Mouse (Mus musculus) spleen, embryonic (tissue): Measurements from ENCODE around the gene Rnf216.

Experiments used
- CTCF ChIA-PET: fragments of 350-600 bp; sonication (Branson Sonifier 250); formaldehyde crosslinking; loops from one replicate; lab custom pipeline; 2022; lab: Charles Lee

Rnf216 gene

DNA sequence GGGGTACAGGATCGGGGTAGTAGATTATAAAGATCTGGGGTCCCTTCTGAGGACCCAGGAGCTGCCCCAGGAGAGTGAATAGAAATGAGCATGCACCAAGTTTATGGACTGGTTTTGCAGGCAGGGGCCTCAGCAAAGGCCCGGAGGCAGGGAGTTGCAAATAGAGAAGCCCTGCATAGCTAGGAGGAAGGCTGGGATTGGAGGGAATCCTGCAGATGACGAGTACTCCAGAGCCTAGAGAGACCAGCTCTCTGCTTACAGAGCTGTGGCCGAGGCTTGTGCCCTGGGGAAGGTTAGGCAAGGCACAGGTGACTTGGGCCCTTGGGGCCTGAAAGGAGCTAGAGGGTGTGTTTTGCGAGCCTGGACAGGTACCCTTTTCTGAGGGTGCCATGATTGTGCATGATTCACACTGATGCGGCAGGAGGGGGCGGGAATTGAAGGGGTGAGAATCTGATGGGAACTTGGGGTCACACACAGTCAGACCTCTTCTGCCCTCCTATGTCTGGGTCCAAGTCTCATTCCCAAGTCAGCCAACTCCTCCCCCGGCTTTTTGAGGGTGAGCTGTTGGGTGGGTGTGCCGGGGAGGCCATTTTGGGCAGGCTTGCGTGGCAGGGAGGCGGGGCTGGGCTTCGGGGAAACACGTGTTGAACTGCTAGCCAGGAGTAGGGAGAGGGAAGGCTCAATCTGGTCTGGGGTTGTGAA lies 149.6 kb downstream of the Rnf216 start:
- CTCF ChIA-PET, result no interaction called here

GRCm38 (mm10) chr5:142962444-142962961 lies 150.3 kb downstream of the Rnf216 start:
- CTCF ChIA-PET, result no interaction called here

GRCm38 (mm10) chr5:142961881-142962443 lies 150.8 kb downstream of the Rnf216 start:
- CTCF ChIA-PET, result no interaction called here

DNA sequence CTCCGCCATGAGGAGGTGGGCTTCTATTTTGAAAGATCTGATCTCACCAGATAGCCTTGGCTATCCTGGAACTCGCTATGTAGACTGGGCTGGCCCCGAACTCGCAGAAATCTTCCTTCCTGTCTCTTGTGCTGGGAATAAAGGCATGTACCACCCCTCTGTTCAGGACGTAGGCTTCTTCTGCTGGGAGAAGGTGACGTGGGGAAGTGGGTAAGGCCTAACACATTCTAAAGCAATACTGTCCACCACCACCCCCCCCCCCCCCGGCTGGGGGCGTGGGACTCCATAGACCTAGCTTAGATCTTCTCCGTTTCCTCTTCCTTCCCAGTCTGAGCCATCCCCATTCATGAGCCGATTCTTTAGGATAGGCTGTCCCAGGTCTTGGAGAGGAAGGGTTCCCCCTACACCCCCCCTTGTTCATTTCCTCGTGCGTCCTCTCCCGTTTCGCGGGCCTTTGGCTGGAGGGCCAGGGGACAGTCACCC lies 151.4 kb downstream of the Rnf216 start:
- CTCF ChIA-PET, result no interaction called here

- CTCF ChIA-PET, result no interaction called here
Observed at GRCm38 (mm10) chr5:142960775-142961271, 152.0 kb downstream of the Rnf216 start.

- CTCF ChIA-PET, result no interaction called here
Observed at GRCm38 (mm10) chr5:142959576-142960556, 152.9 kb downstream of the Rnf216 start, which contains the start of gene Fscn1. TSS of gene Fscn1 (plus strand) at chr5:142960343.

- CTCF ChIA-PET, result no interaction called here
Observed at GRCm38 (mm10) chr5:142959156-142959555, 153.6 kb downstream of the Rnf216 start.

- CTCF ChIA-PET, result no interaction called here
Observed at GRCm38 (mm10) chr5:142958464-142958863, 154.3 kb downstream of the Rnf216 start.

GRCm38 (mm10) chr5:142956956-142957703 lies 155.7 kb downstream of the Rnf216 start:
- CTCF ChIA-PET, result no interaction called here

GRCm38 (mm10) chr5:142953641-142954040 lies 159.2 kb downstream of the Rnf216 start:
- CTCF ChIA-PET, result no interaction called here

DNA sequence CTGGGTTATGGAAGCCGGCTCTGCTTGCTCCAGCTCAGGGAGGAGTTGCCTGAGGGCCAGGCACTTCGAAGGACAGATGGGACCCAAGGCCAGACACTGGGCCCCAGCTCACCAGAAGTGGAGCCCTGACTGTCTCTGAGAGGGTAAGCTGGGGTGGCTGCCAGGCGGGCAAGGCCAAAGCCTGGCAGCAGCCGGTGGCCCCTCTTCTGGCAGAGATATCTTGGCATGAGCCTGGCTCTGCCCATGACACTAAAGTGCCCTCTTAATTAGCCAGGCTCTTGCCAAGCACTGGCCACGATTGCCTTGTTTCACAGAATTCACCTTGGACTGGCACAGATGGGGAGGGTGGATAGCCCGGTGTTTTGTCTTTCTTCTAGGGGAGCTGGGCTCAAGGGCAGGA lies 162.4 kb downstream of the Rnf216 start:
- CTCF ChIA-PET, result no interaction called here

DNA sequence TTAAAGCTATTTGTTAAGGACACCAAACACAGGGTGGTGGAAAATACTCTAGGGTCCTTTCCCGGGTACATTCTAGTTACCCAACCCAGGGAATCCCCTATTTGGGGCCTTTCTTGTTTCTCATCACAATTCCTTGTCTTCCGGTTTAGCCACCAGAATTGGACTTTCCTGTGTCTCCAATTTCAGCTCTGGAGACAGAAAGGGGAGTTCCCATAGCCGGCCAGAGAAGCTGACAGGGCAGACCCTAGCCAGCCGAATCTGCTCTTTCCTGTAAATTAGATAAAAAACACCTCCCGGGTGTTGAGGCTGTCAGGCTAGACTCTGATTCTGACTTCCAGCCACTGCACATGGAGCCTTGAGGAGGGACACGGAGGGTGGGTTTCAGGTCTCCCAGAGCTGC lies 163.2 kb downstream of the Rnf216 start:
- CTCF ChIA-PET, result no interaction called here

GRCm38 (mm10) chr5:142947460-142947859 lies 165.3 kb downstream of the Rnf216 start:
- CTCF ChIA-PET, result no interaction called here

GRCm38 (mm10) chr5:142944979-142945682 lies 167.7 kb downstream of the Rnf216 start:
- CTCF ChIA-PET, result no interaction called here
